Mouse (Mus musculus): Measurements from ENCODE around the gene Gm49384.

DNA sequence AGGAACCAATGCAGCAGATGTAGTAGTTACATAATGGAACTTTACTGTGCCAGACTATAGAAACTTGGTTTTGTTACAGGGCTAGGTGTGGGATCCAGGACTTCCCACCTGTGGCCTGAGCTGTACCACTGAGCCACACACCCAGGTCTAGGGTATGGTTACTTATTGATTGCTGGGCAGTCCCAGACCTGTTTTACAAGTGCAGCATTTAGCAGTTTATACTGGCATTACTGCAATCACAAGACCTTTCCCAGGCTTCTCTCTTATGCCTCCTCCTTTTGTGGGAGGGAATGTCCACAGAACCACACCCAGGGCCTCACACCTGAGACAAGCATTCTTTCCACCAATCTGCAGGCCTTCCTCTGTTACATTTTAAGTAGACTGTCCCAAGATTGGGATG is 5.1 kb downstream of the Gm49384 start:
- TF ChIP-seq POLR2A (IDR thresholded peaks at IDR 0.05; ENCODE audit: low read depth, low read length) (no peak), CTCF (conservative IDR thresholded peaks at IDR 0.05; ENCODE audit: insufficient read depth, insufficient read length, low read depth, low read length) (no peak)

Data from kidney, adult 2 months (tissue).